Mouse (Mus musculus): ENCODE results near the gene Rpl36a. TPM values are rescaled to one million over a fixed set of nuclear protein-coding genes. Genes with fewer than 3 reads are reported as not detected.
"Not testable (repeated sequence)": the region's sequence is repeated elsewhere in the genome, so short reads cannot be mapped to it uniquely, and the experiment has no call there.

Rpl36a gene
- 100 to 1,000 TPM; 115 to 132 TPM for total RNA-seq (2021)

GRCm38 (mm10) chrX:134585103-134586002 is at the start of gene Rpl36a:
Rpl36a (plus strand) TSS chrX:134585654.
- intact Hi-C loops (cut with DNase I): no loop called here

GRCm38 (mm10) chrX:134539795-134540194 is 45.7 kb upstream of the Rpl36a start:
- intact Hi-C loops (cut with DNase I); DNase-seq (ENCODE audit: low spot score in 2 of 2): not testable (repeated sequence)

More at GRCm38 (mm10) chrX:134585103-134586002, at the start of gene Rpl36a:
- DNase-seq (ENCODE audit: low spot score in 2 of 2): peak; percentile 89 to 94

- no peak for DNase-seq (ENCODE audit: low spot score in 2 of 2)
Measured at GRCm38 (mm10) chrX:134540414-134541135, 44.9 kb upstream of the Rpl36a start.

GRCm38 (mm10) chrX:134541145-134541954 is 44.1 kb upstream of the Rpl36a start, which contains the start of gene Timm8a1:
Timm8a1 (minus strand) TSS chrX:134541865.
- peak; percentile 31 to 40 for DNase-seq (ENCODE audit: low spot score in 2 of 2)
- intact Hi-C loops (cut with DNase I): no loop called here

More at GRCm38 (mm10) chrX:134540414-134541135, 44.9 kb upstream of the Rpl36a start:
- intact Hi-C loops (cut with DNase I): no loop called here

GRCm38 (mm10) chrX:134541955-134542308 is 43.5 kb upstream of the Rpl36a start:
- DNase-seq (ENCODE audit: low spot score in 2 of 2): no peak
- intact Hi-C loops (cut with DNase I): no loop called here

- intact Hi-C loops (cut with DNase I): no loop called here
- DNase-seq (ENCODE audit: low spot score in 2 of 2): no peak
Measured at GRCm38 (mm10) chrX:134547330-134547729, 38.1 kb upstream of the Rpl36a start.

GRCm38 (mm10) chrX:134550903-134551302 is 34.6 kb upstream of the Rpl36a start:
- DNase-seq (ENCODE audit: low spot score in 2 of 2): peak; percentile 31 to 38
- intact Hi-C loops (cut with DNase I): no loop called here

GRCm38 (mm10) chrX:134553326-134553725 is 32.1 kb upstream of the Rpl36a start:
- intact Hi-C loops (cut with DNase I): no loop called here
- DNase-seq (ENCODE audit: low spot score in 2 of 2): no peak

GRCm38 (mm10) chrX:134554425-134554824 is 31.0 kb upstream of the Rpl36a start:
- DNase-seq (ENCODE audit: low spot score in 2 of 2): no peak
- intact Hi-C loops (cut with DNase I): no loop called here

GRCm38 (mm10) chrX:134564326-134564725 is 21.1 kb upstream of the Rpl36a start:
- DNase-seq (ENCODE audit: low spot score in 2 of 2): no peak
- intact Hi-C loops (cut with DNase I): no loop called here

- DNase-seq (ENCODE audit: low spot score in 2 of 2): no peak
- intact Hi-C loops (cut with DNase I): no loop called here
Measured at GRCm38 (mm10) chrX:134566536-134567222, 18.8 kb upstream of the Rpl36a start.

GRCm38 (mm10) chrX:134577896-134578295 is 7.6 kb upstream of the Rpl36a start:
- DNase-seq (ENCODE audit: low spot score in 2 of 2): no peak
- intact Hi-C loops (cut with DNase I): no loop called here

GRCm38 (mm10) chrX:134580528-134581305 is 4.7 kb upstream of the Rpl36a start:
- intact Hi-C loops (cut with DNase I): no loop called here
- no peak for DNase-seq (ENCODE audit: low spot score in 2 of 2)

GRCm38 (mm10) chrX:134582270-134582669 is 3.2 kb upstream of the Rpl36a start:
- intact Hi-C loops (cut with DNase I): no loop called here
- DNase-seq (ENCODE audit: low spot score in 2 of 2): no peak

GRCm38 (mm10) chrX:134582888-134583669 is 2.4 kb upstream of the Rpl36a start, which contains the start of gene Btk:
Btk (minus strand) TSS chrX:134583570.
- no peak for DNase-seq (ENCODE audit: low spot score in 2 of 2)
- intact Hi-C loops (cut with DNase I): no loop called here

GRCm38 (mm10) chrX:134586447-134586846 is 993 bp downstream of the Rpl36a start:
- DNase-seq (ENCODE audit: low spot score in 2 of 2): no peak
- intact Hi-C loops (cut with DNase I): no loop called here

GRCm38 (mm10) chrX:134588261-134588660 is 2.8 kb downstream of the Rpl36a start:
- DNase-seq (ENCODE audit: low spot score in 2 of 2): no peak
- intact Hi-C loops (cut with DNase I): no loop called here

GRCm38 (mm10) chrX:134588997-134589396 is 3.5 kb downstream of the Rpl36a start:
- intact Hi-C loops (cut with DNase I): no loop called here
- DNase-seq (ENCODE audit: low spot score in 2 of 2): no peak

Data from left cerebral cortex, postnatal 25 days (tissue).